Mouse (Mus musculus) gastrocnemius, adult 2 months (tissue): ENCODE results near the gene Siva1. TPM values are rescaled to one million over a fixed set of nuclear protein-coding genes. Genes with fewer than 3 reads are reported as not detected.

Experiments used
- DNase-seq: peaks from one replicate; pipeline ENCODE4 v3.0.0; 2022
- H3K27ac ChIP-seq: fragments of 200-600 bp; 2 replicates; pipeline ENCODE4 v1.8.1; 2022; ENCODE audit warnings: mild to moderate bottlenecking
- H3K4me3 ChIP-seq: fragments of 200-600 bp; 2 replicates; pipeline ENCODE4 v1.8.1; 2022; ENCODE audit warnings: mild to moderate bottlenecking, moderate library complexity
- CTCF ChIP-seq: fragments of 200-600 bp; IDR thresholded peaks from 2 replicates; pipeline ENCODE4 v1.8.1; 2022; ENCODE audit warnings: antibody characterized with exemption, mild to moderate bottlenecking, moderate library complexity
- intact Hi-C: fragments of 180-260 bp; cut with DNase I; formaldehyde crosslinking; loops from one replicate; pipeline ENCODE4 v1.15.1; 2025
- long read RNA-seq, 2 experiments: library from polyadenylated mRNA; stranded (forward); transcript quantifications; one replicate each; pipeline ENCODE4 v2.0.0; 2021
- total RNA-seq, 2 experiments: library from RNA; stranded (reverse); gene quantifications; 2 replicates each; pipeline ENCODE4 v1.2.3; 2021

The Siva1 gene
- 10 to 100 TPM; 18.6 to 25.3 TPM for total RNA-seq
- long read RNA-seq, experiment 1, transcript Siva1-201 (4 exons, 924 nt), result major isoform, 25 of 33 reads
- long read RNA-seq, experiment 1, partial matches to known transcripts, result 2 of 33 reads
- long read RNA-seq, experiment 1, other reads (novel, unspliced or antisense), result 1 of 33 reads
- long read RNA-seq, experiment 2, transcript Siva1-201 (4 exons, 924 nt), result major isoform, 30 of 35 reads
- long read RNA-seq, experiment 2, partial matches to known transcripts, result 0 of 35 reads
- long read RNA-seq, experiment 2, other reads (novel, unspliced or antisense), result 0 of 35 reads

DNA sequence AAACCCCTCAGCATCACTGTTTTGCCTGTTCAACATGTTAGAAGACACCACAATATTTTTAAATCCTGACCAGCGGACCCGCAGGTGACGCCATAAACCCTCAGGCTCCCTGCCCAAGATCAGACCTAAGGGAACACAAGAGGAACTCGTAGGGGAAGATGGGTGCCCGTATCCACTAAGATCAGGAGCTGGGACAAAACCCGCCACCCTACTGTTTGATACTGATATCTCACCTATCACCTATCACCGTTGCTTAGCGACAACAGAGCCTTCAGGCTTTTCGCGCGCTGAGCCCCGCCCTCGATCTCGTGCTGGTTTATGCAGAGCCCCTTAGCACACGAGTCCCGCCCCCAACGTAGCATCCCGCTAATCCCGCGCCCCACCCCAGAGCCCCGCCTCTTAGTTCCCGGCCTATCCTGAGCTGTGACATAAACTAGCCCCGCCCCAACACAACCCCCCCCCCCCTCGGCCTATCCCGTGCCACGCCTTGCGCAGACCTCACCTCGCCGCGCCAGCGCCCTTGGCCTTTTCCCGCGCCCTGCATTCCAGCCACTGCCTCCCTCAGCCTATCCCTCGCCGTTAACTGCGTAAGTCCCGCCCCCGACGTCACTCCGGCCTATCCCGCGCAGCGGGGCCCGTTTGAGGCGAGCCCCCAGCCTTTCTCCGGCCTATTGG lies at the start of gene Siva1:
Gene Siva1, plus strand, starts transcription at position 500 of the 675 bp plus-strand sequence.
- peak; percentile 100 for DNase-seq
- H3K27ac ChIP-seq, result peak within 1 kb of the TSS; percentile 94
- no peak for TF ChIP-seq CTCF
- intact Hi-C loops, result no loop called here
- peak within 1 kb of the TSS; percentile 94 for H3K4me3 ChIP-seq

GRCm38 (mm10) chr12:112594989-112595388 lies 49.5 kb upstream of the Siva1 start:
- Histone ChIP-seq H3K27ac (peak overlapping the region; percentile 79), H3K4me3 (peak overlapping the region; percentile 85; the same call in 1 of the 2 replicates)
- TF ChIP-seq CTCF, result no peak
- DNase-seq, result no peak
- intact Hi-C loops, result no loop called here

- Histone ChIP-seq H3K4me3 (peak overlapping the region; percentile 9; the same call in 1 of the 2 replicates), H3K27ac (peak overlapping the region; percentile 79)
- TF ChIP-seq CTCF, result no peak
- peak; percentile 84 for DNase-seq
- intact Hi-C loops, result no loop called here
These were observed 48.9 kb upstream of the Siva1 start for GRCm38 (mm10) chr12:112595626-112596025.

- H3K27ac ChIP-seq, result peak overlapping the region; percentile 79
- DNase-seq, result no peak
- H3K4me3 ChIP-seq, result no peak overlapping the region
- intact Hi-C loops, result no loop called here
- TF ChIP-seq CTCF, result no peak
These were observed 48.0 kb upstream of the Siva1 start for GRCm38 (mm10) chr12:112596454-112596853.

GRCm38 (mm10) chr12:112596891-112597500 lies 47.5 kb upstream of the Siva1 start:
- peak overlapping the region; percentile 30; the same call in 1 of the 2 replicates for H3K4me3 ChIP-seq
- no peak for DNase-seq
- H3K27ac ChIP-seq, result peak overlapping the region; percentile 79
- intact Hi-C loops, result no loop called here
- no peak for TF ChIP-seq CTCF

DNA sequence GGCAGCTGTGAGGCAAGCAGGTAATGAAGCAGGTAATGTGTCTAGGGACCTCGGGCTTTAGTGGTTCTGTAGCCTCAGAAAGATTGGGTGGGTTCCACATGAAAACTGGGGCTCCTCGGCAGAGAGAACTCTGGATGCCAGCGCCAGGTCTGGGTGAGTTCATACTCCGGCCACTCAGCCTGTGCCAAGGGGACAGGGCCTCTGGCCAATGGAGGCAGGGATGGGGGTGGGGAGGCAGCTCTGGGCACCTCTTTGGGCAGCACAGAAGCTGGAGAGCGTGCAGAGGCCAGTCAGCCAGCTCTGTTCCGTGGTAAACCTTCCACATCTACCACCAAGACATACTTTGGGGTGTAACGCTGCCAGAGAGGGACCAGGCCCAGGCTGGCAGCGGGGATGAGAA lies 46.9 kb upstream of the Siva1 start:
- H3K27ac ChIP-seq, result peak overlapping the region; percentile 69
- no peak for TF ChIP-seq CTCF
- intact Hi-C loops, result no loop called here
- peak; percentile 86 for DNase-seq
- peak overlapping the region; percentile 30 for H3K4me3 ChIP-seq

DNA sequence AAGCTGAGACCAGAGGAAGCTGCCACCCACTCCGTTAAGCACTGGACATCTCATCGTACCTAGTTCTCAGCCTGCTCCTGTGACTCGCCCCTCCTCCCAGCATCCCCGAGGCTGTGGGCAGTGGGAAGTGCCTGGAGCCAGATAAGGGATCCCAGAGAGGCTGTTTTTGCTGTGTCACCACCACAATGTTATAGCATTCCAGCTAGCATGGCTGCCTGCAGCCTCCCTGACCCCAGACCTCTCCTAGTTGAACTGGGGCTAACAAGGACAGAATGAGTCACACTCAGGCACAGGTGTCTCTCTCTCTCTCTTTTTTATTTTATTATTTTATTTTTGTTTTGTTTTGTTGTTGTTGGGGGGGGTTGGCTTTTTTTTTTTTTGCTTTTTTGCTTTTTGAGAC lies 45.3 kb upstream of the Siva1 start:
- H3K4me3 ChIP-seq, result no peak overlapping the region
- no peak for DNase-seq
- intact Hi-C loops, result no loop called here
- H3K27ac ChIP-seq, result peak overlapping the region; percentile 69; the same call in 1 of the 2 replicates
- TF ChIP-seq CTCF, result no peak

DNA sequence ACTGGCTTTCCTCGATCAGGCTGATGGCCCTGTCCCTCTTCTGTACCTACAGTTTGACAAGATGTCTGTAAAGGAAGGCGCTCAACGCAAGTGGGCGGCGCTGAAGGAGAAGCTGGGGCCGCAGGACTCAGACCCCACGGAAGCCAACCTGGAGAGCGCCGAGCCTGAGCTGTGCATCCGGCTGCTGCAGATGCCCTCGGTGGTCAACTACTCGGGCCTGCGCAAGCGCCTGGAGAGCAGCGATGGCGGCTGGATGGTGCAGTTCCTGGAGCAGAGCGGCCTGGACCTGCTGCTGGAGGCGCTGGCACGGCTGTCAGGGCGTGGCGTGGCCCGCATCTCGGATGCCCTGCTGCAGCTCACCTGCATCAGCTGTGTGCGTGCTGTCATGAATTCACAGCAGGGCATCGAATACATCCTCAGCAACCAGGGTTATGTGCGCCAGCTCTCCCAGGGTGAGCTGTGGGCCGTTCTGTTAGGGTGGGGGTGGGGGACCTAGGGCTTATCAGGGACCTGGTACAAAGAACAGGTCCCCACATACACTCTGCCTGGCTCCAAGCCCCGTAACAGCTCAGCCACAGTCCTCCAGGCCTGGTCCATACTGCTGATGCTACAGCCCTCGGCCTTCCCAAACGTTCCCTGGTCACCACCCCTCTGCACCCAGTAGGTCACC lies 44.4 kb upstream of the Siva1 start:
- Histone ChIP-seq H3K4me3 (no peak overlapping the region), H3K27ac (no peak overlapping the region)
- no peak for DNase-seq
- intact Hi-C loops, result no loop called here
- TF ChIP-seq CTCF, result no peak

DNA sequence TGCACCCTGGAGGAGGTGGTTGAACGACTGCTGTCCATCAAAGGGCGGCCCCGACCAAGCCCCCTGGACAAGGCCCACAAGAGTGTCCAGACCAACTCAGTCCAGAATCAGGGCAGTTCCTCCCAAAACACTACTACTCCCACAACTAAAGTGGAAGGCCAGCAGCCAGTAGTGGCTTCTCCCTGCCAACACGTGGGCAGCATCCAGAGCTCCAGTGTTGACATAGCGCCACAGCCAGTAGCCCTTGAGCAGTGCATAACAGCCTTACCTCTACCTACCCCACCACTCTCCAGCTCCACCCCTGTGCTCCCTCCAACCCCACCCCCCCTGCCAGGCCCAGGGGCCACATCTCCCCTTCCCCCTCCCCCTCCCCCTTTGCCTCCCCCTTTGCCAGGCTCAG lies 40.5 kb upstream of the Siva1 start:
- TF ChIP-seq CTCF, result no peak
- DNase-seq, result no peak
- H3K27ac ChIP-seq, result no peak overlapping the region
- intact Hi-C loops, result no loop called here
- H3K4me3 ChIP-seq, result no peak overlapping the region

- intact Hi-C loops, result loop anchor here (1.0 kb wide), 1 partner anchor 53 kb away; no protein-coding TSS in a partner anchor
- peak; percentile 35 for TF ChIP-seq CTCF
- Histone ChIP-seq H3K27ac (no peak overlapping the region), H3K4me3 (no peak overlapping the region)
- DNase-seq, result peak; percentile 76
These were observed 39.5 kb upstream of the Siva1 start for GRCm38 (mm10) chr12:112604709-112605649.

GRCm38 (mm10) chr12:112605766-112606165 lies 38.7 kb upstream of the Siva1 start:
- no peak overlapping the region for H3K27ac ChIP-seq
- intact Hi-C loops, result loop anchor here (1.0 kb wide), 1 partner anchor 53 kb away; no protein-coding TSS in a partner anchor

More at GRCm38 (mm10) chr12:112605766-112606165, 38.7 kb upstream of the Siva1 start:
- no peak overlapping the region for H3K4me3 ChIP-seq
- peak; percentile 89 for DNase-seq
- TF ChIP-seq CTCF, result no peak; the same call in none of the 2 replicates
